Mouse (Mus musculus) testis, adult 2 months (tissue): ENCODE results near the gene Art2b.

ENCODE experiments used
- CTCF ChIP-seq: fragments of 200-500 bp; IDR thresholded peaks from 2 replicates; pipeline ENCODE4 v1.5.1; 2012; ENCODE audit warnings: low read depth, mild to moderate bottlenecking, inconsistent platforms, low read length, moderate library complexity; ENCODE audit not compliant: control insufficient read depth, insufficient read depth, insufficient replicate concordance
- POLR2A ChIP-seq: fragments of 200-500 bp; IDR thresholded peaks from 2 replicates; pipeline ENCODE4 v1.6.1; 2012; ENCODE audit warnings: low read depth, mild to moderate bottlenecking, inconsistent platforms, low read length, moderate library complexity; ENCODE audit not compliant: control insufficient read depth

- TF ChIP-seq POLR2A (no peak), CTCF (no peak)
Measured at GRCm38 (mm10) chr7:101615406-101615805, 30.0 kb upstream of the Art2b start.
